Mouse (Mus musculus): ENCODE data around the gene Kcnq1.

The Kcnq1 gene

DNA sequence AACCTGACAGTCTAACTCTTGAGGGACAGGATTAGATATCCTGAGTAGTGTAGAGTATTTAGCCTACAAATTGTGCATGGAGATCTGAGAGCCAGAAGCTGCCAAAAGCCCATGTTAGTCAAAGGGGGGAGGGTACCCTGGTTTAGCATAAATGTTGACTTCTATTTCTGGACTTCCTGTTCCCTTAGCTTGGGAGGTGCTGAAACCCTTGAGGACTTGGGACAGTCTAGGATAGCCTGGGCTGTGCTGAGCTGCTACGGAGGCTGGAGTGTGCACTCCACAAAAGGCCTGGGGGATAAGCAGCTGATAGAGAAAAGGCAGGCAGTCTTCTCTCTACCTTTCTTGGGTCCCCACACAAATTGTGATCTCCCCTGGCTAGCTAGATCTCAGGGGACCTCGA lies 177.5 kb downstream of the Kcnq1 start:
- no peak for DNase-seq (ENCODE audit: low read depth)

- DNase-seq (ENCODE audit: low read depth), result no peak
Measured at GRCm38 (mm10) chr7:143284866-143285265, 178.7 kb downstream of the Kcnq1 start.

GRCm38 (mm10) chr7:143285440-143285839 lies 179.3 kb downstream of the Kcnq1 start:
- no peak for DNase-seq (ENCODE audit: low read depth)

DNA sequence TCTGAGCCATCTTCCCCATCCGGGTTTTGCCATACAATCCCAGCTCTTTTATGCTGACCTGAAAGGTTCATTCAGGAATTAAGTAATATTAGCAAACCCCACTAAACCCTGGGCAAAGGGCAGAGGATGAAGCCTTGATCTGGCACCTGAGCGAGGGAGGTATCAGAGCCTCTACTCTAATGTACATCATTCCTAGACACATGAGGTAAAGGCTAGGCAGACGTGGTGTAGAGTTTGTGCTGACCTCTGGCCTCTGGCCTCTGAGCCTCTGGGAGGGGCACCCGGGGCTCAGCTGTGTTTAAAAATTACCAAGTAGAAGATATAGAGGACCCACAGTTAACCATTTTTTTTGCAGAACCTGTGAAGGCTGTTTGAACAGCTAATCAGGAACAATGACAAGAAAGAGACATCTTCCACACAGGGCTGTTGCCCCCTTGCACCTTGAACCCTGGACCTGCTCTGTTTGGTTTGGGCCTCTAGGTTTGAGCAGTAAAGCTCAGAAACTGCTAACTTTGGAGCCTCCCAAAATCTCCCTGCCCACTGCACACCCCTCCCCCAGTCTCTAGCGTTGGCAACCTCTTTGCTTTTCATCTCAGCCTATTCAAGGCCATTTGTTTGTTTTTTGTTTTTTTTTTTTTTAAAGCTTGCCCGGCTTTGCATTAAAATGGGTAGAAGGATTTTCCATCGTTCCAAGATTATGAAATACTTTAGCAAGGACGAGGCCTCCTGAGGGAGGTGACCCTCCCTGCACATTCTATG lies 180.5 kb downstream of the Kcnq1 start:
- no peak for DNase-seq (ENCODE audit: low read depth)

DNA sequence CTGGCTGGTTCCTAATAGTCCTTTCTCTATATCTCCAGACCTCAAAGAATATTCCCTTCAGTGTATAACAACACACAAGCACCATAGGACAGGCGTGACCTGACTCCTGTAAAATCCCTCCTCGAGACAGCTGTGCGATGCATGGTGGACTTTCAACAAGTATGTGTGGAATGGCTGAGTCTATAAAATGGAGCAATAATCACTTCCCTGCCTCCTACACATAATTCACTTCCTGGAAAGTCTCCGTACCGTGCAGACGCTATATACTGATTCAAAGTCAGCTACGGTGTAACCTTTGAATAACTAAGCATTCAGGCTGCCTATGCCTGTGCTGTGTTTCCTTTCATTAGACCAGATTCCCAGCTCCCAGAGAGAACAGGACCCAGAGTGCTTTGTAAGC lies 182.0 kb downstream of the Kcnq1 start:
- DNase-seq (ENCODE audit: low read depth), result no peak

- DNase-seq (ENCODE audit: low read depth), result no peak
Measured at GRCm38 (mm10) chr7:143289082-143289849, 183.1 kb downstream of the Kcnq1 start.

DNA sequence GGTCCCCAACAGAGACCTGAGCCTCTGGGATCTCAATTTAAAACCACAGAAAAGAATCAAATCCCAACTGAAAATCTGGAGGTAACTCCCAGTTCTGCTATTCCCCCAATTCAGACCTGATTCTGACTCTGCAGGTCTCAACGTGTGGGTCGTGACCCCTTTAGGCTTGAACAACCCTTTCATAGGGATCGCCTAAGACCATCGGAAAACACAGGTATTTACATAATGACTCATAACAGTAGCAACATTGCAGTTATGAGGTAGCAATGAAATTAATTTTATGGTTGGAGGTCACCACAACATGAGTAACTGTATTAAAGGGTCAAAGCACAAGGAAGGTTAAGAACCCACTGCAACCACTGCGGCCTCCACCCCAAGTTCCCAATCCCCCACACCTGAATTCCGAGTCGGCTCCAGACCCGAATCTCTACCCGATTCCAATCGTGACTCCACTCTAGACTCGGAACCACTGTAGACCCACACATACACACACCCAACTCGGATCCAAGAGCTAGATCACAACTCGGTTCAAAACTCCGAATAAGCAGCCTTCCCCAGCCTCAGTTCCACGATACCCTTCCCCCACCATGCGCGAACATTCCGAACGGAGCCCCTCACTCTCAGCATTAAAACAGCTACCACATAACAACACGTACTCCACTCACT lies 188.7 kb downstream of the Kcnq1 start:
- peak; percentile 37 for DNase-seq (ENCODE audit: low read depth)

DNA sequence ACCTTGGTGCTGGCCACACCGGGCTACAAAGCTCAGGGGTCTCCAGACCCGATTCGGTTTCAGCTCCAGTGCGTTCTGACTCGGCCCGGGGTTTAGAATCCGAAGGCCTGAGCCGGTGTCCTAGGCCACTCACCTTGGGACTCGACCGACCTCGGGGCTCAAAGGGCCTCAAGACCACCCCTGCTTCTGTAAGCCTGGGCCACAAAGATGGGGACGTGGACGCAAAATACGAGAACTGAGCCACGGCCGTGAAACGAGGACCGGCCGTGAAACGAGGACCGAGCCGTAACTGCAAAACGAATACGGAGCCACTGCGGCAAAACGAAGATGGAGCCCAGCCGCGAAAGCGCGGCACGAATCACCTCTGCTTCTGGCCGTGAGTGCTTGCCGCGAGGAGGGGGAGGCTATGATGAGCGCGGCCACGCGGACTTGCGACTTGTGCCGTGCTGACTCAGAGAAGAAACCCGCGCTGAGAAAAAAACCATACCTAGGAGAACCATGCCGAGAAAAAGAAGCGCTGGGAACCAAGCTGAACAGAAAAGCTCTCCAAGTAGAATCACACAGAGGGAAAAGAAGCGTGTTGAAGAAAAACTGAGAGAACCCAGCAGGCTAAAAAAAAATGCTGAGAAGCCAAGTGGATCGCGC lies 189.3 kb downstream of the Kcnq1 start:
- peak; percentile 68 for DNase-seq (ENCODE audit: low read depth)

DNA sequence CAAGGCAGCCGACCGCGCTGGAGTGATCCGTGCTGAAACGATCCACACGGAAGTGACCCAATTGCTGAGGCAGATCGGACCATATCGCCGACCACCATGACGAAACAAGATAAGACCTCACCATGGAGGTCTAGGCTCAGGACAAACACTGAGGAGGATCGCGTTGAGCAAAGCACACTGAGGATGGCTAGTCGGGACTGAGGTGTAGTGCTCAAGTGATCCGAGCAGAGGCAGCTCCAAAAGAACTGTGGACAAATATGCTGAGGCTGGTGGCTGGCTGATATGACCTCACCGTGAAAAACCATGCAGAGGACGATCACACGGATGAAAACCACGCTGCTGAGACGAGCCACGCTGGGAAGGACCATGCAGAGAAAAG lies 189.8 kb downstream of the Kcnq1 start:
- DNase-seq (ENCODE audit: low read depth), result no peak

DNA sequence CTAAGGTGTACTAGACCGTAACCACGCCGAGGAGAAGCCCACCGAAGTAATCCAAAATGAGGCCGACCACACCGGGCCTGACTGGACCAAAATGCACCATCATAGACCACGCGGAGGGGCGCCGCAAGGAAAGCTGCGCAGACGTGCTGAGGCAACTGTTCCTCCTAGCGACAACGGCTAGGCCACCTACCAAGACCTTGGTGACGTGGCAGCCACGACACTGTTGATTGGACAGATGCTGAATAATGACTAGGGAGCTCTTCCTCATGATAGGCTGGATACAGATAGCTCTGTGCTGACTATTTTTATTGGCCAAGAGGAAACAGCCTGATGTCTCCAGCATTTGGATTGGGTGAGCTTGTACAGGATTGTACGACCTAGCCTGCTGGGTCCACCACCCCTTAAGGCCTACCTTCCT lies 190.2 kb downstream of the Kcnq1 start:
- DNase-seq (ENCODE audit: low read depth), result peak; percentile 97

- no peak for DNase-seq (ENCODE audit: low read depth)
Measured at GRCm38 (mm10) chr7:143300037-143300436, 193.9 kb downstream of the Kcnq1 start.

- no peak for DNase-seq (ENCODE audit: low read depth)
Measured at GRCm38 (mm10) chr7:143300681-143301080, 194.5 kb downstream of the Kcnq1 start.

DNA sequence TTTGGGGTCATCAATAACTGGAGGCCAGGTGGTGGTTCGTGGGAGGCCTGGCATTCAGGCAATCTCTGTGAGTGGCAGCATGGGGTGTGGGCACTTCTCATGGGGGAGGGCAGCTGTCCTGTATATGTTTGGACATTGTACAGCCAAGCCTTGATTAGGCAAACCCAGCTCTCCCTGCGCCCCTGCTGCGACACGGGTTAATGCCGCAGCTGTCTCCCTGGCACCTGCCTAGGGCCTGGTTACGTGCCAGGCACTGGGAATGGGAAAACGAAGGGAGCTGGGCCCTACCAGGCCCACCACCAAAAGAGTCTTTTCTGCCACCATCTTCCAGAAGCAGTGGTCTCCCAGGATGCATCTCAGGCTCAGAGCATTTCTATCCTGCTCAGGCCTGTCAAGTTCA lies 196.0 kb downstream of the Kcnq1 start:
- DNase-seq (ENCODE audit: low read depth), result no peak

GRCm38 (mm10) chr7:143302593-143303238 lies 196.6 kb downstream of the Kcnq1 start:
- no peak for DNase-seq (ENCODE audit: low read depth)

DNA sequence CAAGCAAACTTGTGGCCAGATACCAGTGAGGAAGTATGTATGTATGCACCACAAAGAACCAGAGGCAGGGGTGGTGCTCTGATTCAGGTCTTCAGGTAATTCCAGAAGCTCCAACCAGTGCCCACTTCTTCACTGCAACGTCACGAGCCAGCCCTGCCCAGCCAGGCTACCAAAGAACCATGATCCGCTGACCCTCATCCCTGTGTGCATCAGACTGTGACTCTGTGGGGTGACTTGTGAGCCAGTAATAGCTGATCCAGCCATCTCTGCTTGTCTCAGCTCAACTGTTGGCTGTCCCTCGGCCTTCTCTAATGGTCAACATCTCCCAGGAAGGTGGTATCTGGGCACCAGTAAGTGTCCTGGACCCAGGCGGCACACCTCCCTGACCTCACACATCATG lies 197.4 kb downstream of the Kcnq1 start:
- DNase-seq (ENCODE audit: low read depth), result no peak

DNA sequence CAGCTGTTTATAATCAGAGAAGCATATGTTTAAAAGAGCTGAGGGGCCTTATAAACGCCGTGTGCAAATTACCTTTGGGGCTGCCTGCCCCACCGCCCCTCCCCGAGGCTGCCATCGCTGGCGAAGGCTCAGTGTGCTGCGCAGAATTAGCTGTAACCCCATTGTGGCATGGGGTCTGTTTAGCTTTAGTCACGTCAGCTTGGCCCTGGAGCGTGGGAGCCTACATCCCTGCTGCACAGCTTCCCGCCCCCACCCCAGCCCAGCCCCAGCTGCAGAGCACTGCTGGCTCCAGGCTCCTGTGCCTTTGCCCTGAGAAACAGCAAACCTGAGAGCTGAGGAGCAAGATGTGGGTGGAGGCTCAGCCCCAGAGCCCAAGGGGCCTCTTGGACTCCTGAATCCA lies 199.6 kb downstream of the Kcnq1 start:
- DNase-seq (ENCODE audit: low read depth), result no peak

GRCm38 (mm10) chr7:143308001-143308400 lies 201.8 kb downstream of the Kcnq1 start:
- DNase-seq (ENCODE audit: low read depth), result no peak

GRCm38 (mm10) chr7:143310311-143310710 lies 204.1 kb downstream of the Kcnq1 start:
- no peak for DNase-seq (ENCODE audit: low read depth)

- DNase-seq (ENCODE audit: low read depth), result no peak
Measured at GRCm38 (mm10) chr7:143310847-143311246, 204.7 kb downstream of the Kcnq1 start.

- DNase-seq (ENCODE audit: low read depth), result no peak
Measured at GRCm38 (mm10) chr7:143311471-143311870, 205.3 kb downstream of the Kcnq1 start.

DNA sequence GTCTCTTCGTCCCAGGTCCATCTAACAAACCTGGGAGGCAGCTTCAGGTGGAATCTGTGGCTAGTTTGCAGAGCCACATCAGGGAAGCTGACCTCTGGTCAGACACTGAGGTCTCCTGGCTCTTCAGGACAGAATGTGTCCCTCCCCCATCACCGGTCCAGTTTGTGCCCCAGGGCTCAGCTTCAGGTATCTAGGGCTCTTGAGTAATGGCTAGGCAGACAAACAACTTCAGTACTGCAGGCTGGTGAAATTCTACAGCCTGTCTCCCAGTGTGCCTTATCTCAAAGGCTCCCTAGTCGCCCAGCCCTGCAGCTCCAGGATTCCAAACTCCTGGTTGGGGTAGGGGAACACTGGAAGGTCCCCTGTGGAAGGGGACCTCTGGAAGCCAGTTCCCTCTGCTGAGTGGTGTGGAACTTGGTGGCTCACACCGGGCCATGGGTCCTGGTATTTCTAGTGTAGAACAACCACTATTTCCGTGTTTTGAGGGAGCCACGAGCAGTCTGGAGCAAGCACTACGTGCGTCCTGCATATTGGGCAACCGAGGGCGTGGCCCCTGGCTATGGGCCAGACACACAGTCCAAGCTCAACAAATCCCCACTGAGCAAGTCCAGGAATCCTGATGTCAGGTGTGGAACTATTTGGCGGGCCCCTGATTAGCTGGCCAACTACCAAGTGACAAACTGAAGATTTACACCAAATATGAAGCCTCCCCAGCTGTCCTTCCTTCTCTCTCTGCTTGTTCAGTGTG lies 207.6 kb downstream of the Kcnq1 start:
- no peak for DNase-seq (ENCODE audit: low read depth)
